Mouse (Mus musculus): ENCODE measurements around the gene Dlgap4. TPM values are rescaled to one million over a fixed set of nuclear protein-coding genes. Genes with fewer than 3 reads are reported as not detected.
"Not testable (repeated sequence)": the region's sequence is repeated elsewhere in the genome, so short reads cannot be mapped to it uniquely, and the experiment has no call there.

Dlgap4 gene
- total RNA-seq, 2 experiments from 2014 or later: 10.9 to 23.4 TPM

DNA sequence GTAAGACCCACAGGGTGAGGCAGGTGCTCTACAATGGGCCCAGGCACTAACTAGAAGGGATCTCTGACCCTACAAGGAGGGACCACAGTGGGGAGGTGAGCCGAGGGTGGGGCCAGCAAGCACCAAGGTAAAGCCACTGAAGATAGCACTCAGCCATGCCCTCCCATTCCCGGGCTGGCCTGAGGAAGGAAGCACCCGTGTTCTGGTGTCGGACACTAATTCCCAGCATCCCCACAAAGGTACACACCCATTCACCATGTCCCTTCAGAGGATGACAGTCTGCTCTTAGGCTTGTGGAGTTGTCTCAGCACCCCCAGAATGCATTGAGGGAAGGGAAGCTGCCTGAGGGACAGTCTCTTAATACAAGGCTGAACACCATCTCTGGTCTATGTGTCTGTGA lies 167.8 kb downstream of the Dlgap4 start:
- no peak for ATAC-seq (replicated peaks; ENCODE audit: low FRiP score, low TSS enrichment, poor library complexity, severe bottlenecking)

DNA sequence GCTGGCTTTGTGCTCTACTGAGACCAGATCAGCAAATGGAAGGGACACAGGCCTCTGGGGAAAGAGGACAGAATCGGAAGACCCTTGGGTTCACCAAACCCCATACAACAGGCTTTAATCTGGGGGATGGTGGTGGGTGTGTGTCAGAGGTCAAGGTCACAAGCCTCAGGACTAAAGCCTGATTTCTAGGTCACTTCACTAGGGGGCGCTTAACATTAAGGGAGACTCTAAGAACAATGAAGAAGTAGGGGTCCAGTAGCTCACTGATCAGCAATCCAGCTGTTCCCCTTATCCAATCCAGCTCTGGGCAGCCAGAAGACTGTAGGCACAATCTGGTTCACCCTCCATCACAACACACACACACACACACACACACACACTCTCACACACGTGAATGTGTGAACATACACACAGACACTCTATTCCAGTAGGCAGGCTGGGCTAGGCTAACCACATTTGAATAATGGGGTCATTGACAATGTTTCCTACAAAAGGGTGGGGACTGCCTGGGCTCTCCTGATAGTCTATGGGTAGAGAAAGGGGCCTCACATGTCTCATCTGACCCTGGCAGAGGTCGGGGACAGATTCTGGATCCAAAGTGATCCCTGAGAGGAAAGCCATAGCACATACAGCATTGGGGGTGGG lies 168.5 kb downstream of the Dlgap4 start:
- ATAC-seq (replicated peaks; ENCODE audit: low FRiP score, low TSS enrichment, poor library complexity, severe bottlenecking): peak; percentile 37

- ATAC-seq (replicated peaks; ENCODE audit: low FRiP score, low TSS enrichment, poor library complexity, severe bottlenecking): peak; percentile 22
These were observed 169.2 kb downstream of the Dlgap4 start for GRCm38 (mm10) chr2:156782481-156783348.

GRCm38 (mm10) chr2:156783349-156783728 lies 169.8 kb downstream of the Dlgap4 start:
- ATAC-seq (replicated peaks; ENCODE audit: low FRiP score, low TSS enrichment, poor library complexity, severe bottlenecking): peak; percentile 86

DNA sequence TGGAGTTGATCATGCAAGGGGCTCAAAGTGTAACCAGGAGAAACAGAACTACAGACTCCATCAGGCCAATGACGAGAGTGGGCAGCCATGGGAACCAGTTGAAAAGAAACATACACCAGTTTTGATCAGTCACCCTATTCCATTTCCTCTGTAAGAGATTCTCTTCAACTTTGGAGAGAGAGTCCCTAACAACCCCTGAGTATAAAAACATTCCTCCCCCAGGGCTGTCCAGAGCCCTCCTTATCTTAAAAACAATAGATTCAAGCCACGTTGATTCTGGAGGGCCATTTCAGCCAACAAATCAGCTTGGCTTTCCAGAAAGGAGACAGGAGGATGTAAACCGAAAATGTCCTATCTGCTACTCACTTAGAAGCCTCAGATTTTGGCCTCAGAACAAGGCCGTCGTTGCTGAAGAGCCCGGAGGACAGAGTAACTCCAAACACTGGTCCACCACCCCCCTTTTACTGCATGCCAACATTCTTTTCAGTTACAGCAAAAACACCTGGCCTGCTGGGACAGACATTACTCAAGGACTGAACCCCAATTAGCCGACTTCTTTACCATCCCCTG lies 170.6 kb downstream of the Dlgap4 start:
- ATAC-seq (replicated peaks; ENCODE audit: low FRiP score, low TSS enrichment, poor library complexity, severe bottlenecking): no peak

- no peak for ATAC-seq (replicated peaks; ENCODE audit: low FRiP score, low TSS enrichment, poor library complexity, severe bottlenecking)
These were observed 171.4 kb downstream of the Dlgap4 start for GRCm38 (mm10) chr2:156784891-156785290.

GRCm38 (mm10) chr2:156786369-156786768 lies 172.9 kb downstream of the Dlgap4 start:
- ATAC-seq (replicated peaks; ENCODE audit: low FRiP score, low TSS enrichment, poor library complexity, severe bottlenecking): not testable (repeated sequence)

DNA sequence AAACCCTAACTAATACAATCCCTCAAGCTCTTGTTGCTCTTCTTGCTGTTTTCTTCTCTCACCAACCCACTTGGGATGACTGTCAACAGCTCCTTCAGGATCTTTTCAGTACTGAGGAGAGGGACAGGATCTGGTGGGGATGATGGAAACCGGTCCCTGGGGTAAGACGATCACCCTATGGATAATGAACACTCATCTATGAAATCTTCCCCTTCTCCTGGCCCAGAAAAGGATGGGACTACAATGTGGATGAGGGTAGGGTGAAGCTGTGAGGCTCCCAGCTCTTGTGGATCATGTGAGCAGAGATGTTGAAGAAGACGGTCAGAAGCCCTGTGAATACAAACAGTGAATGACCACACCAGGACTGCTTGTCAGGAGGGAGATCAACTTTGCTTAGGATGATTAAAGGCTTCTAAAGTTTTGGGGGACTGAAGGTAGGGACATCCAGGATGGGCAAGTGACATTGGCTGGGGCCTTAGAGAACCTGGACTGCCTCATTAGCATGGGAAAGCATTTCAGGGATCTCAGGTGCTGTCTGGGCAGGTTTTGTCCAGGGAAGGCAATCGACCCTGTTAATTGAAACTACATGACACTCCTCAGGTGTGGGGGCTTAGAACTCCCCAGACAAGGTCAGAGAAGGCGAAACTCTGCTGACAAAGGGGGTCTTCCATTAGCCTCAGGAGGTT lies 173.7 kb downstream of the Dlgap4 start:
- no peak for ATAC-seq (replicated peaks; ENCODE audit: low FRiP score, low TSS enrichment, poor library complexity, severe bottlenecking)

DNA sequence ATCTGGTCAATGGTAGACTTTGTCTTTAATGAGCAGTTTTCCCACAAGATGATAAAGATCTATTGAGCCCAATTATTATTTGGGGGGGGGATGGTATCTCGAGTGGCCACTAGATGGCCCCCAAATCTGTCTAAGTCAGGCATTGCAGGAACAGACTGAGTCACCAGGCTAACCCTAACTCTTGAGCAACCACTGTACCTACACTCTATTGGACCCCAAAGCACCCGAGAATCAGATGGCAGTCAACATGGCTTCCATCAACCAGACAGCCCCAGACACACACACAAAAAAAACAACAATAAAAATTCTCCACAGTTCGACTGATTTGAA lies 174.2 kb downstream of the Dlgap4 start:
- ATAC-seq (replicated peaks; ENCODE audit: low FRiP score, low TSS enrichment, poor library complexity, severe bottlenecking): no peak

DNA sequence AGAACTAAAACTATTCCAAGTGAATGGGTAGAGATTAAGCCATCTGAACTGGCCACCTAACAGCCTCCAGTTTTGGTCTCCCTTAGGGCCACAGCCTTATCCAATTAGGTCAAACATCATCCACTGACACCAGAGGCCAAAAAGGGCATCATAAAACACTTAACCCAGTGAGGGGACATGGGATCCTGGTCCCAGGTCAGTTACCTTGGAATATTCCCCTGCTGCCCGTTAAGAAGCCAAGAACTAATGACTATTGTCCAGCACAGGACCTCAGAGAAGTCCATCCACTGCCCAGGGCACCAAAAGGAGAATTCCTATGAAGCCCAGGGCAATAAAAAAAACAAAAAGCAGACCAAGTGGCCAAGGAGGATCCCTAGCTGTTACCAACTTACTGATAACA lies 175.3 kb downstream of the Dlgap4 start:
- no peak for ATAC-seq (replicated peaks; ENCODE audit: low FRiP score, low TSS enrichment, poor library complexity, severe bottlenecking)

DNA sequence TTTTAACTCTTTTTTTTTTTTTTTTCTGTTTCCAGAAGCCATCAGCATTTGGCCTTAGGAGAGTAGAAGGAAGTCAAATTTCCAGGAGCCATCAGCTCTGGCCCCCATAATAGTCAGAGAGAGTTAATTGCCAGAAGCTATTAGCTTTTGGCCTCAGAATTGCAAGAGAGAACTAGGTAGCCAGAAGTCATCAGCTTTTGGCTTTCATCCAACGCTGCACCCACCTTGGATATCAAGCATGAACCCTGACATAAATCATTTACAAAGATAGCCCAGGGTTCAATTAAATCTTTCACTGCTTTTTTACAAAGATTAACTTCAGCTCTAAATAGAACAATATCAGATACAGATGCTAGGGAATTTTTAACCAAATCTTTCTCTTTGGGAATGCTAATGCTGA lies 185.0 kb downstream of the Dlgap4 start:
- ATAC-seq (replicated peaks; ENCODE audit: low FRiP score, low TSS enrichment, poor library complexity, severe bottlenecking): no peak

- ATAC-seq (replicated peaks; ENCODE audit: low FRiP score, low TSS enrichment, poor library complexity, severe bottlenecking): no peak
These were observed 187.5 kb downstream of the Dlgap4 start for GRCm38 (mm10) chr2:156801045-156801444.

DNA sequence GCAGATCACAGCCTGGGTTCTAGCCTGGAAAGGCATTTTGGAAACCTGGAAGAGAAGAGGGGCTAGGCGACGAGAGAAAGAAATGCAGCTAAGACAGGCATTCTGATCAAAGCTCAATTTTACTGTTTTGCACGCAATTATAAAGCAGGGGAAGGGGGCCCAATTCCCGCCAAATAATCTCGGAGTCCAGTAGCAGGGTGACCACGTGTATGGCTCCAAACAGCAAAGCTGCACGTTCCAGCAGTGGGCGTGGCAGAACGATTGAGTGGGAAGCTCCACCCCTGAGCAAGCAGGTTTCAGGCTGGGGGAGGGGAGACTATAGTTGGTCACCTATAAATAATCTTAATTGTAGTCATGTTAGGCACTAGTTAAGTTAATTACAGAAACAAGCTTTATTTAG lies 188.6 kb downstream of the Dlgap4 start:
- ATAC-seq (replicated peaks; ENCODE audit: low FRiP score, low TSS enrichment, poor library complexity, severe bottlenecking): not testable (repeated sequence)

DNA sequence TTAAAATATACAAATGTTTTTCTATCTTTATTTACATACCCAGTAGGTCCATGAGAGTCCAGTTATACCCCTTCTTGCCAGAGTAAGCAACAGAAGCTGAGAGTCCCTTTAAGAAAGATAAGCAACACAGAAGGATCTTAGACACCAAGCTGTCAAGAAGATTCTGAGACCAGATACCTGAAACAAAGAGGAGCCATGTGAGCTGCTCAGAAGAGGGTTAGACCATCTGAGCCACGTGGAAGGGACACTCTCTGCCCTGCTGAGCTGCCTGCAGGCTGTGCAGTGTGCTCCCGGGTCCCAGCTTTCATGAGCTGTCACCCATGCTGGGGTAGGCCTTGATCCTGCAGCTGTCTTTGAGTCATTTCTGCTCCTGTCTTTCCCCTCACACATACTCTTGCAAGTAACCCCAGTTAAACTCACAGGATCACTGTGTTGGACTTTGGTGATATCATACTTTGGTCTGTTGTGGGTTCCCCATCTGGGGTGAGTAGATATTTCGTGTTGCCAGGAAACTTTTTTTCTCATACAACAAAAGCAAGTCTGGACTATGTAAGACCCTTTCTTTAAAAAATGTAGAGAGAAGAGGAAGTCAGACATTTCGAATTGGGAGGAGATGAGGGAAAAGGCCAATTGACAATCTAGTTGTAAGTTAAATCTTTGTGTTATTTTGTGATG lies 190.3 kb downstream of the Dlgap4 start:
- ATAC-seq (replicated peaks; ENCODE audit: low FRiP score, low TSS enrichment, poor library complexity, severe bottlenecking): peak; percentile 83

- 0 out of 2 replicates have a peak, but pooled peaks have one; percentile 29 for ATAC-seq (replicated peaks; ENCODE audit: low FRiP score, low TSS enrichment, poor library complexity, severe bottlenecking)
These were observed 191.1 kb downstream of the Dlgap4 start for GRCm38 (mm10) chr2:156804589-156804988.

GRCm38 (mm10) chr2:156806886-156807285 lies 193.4 kb downstream of the Dlgap4 start:
- ATAC-seq (replicated peaks; ENCODE audit: low FRiP score, low TSS enrichment, poor library complexity, severe bottlenecking): no peak

- peak; percentile 48 for ATAC-seq (replicated peaks; ENCODE audit: low FRiP score, low TSS enrichment, poor library complexity, severe bottlenecking)
These were observed 196.1 kb downstream of the Dlgap4 start for GRCm38 (mm10) chr2:156809579-156809978.

DNA sequence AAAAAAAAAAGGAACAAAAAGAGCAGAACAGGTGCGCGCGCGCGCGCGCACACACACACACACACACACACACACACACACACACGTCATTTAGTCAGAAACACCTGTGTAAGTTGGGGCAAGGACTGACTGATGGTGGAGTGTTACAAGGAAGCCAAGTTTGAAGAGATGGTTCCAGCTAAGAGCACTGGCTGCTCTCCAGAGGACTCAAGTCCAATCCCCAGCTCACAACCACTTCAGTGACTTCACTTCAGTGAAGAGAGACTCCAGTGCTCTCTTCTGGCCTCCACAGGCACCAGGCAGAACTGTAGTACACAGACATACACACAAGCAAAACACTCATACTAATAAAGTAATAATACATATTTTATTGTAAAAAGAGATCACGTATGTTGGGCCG lies 197.2 kb downstream of the Dlgap4 start:
- no peak for ATAC-seq (replicated peaks; ENCODE audit: low FRiP score, low TSS enrichment, poor library complexity, severe bottlenecking)

GRCm38 (mm10) chr2:156811556-156811955 lies 198.1 kb downstream of the Dlgap4 start:
- no peak for ATAC-seq (replicated peaks; ENCODE audit: low FRiP score, low TSS enrichment, poor library complexity, severe bottlenecking)

Data from megakaryocyte-erythroid progenitor cell, adult 5-6 weeks (primary cell).